Mouse (Mus musculus) forebrain, embryonic 14.5 days (tissue): Measurements from ENCODE around the gene Ubr4. TPM values are rescaled to one million over a fixed set of nuclear protein-coding genes. Genes with fewer than 3 reads are reported as not detected.
"Not testable (repeated sequence)": the region's sequence is repeated elsewhere in the genome, so short reads cannot be mapped to it uniquely, and the experiment has no call there.

ENCODE experiments used
- ATAC-seq: fragments of 200-750 bp; cut with Nextera tagmentation; 2 replicates; pipeline ENCODE4 v1.8.0; 2017; ENCODE audit warnings: mild to moderate bottlenecking, moderate library complexity
- DNase-seq: peaks from one replicate; pipeline ENCODE4 v3.0.0-alpha.2; 2015; ENCODE audit warnings: low spot score
- H3K27ac ChIP-seq: fragments of 300-500 bp; sonication (generic); 2 replicates; pipeline ENCODE4 v1.5.1; 2014; ENCODE audit warnings: low read depth, mild to moderate bottlenecking, control low read depth, low read length, moderate library complexity
- H3K27me3 ChIP-seq: fragments of 300-500 bp; sonication (generic); replicated peaks from 2 replicates; pipeline ENCODE4 v1.6.1; 2014; ENCODE audit warnings: low read length, control low read depth, mixed read lengths; ENCODE audit not compliant: control insufficient read depth, insufficient read depth
- H3K36me3 ChIP-seq: fragments of 300-500 bp; sonication (generic); 2 replicates; pipeline ENCODE4 v1.6.1; 2014; ENCODE audit warnings: low read length, control low read depth; ENCODE audit not compliant: control insufficient read depth, insufficient read depth
- H3K4me1 ChIP-seq: fragments of 300-500 bp; sonication (generic); 2 replicates; pipeline ENCODE4 v1.6.1; 2014; ENCODE audit warnings: antibody characterized with exemption, low read length, control low read depth; ENCODE audit not compliant: control insufficient read depth, insufficient read depth
- H3K4me2 ChIP-seq: fragments of 300-500 bp; sonication (generic); 2 replicates; pipeline ENCODE4 v1.6.1; 2014; ENCODE audit warnings: mild to moderate bottlenecking, control low read depth, low read length
- H3K4me3 ChIP-seq: fragments of 300-500 bp; sonication (generic); 2 replicates; pipeline ENCODE4 v1.5.1; 2014; ENCODE audit warnings: low read depth, low read length, control low read depth
- H3K9ac ChIP-seq: fragments of 300-500 bp; sonication (generic); 2 replicates; pipeline ENCODE4 v1.6.1; 2014; ENCODE audit warnings: mild to moderate bottlenecking, low read length, control low read depth, moderate library complexity
- H3K9me3 ChIP-seq: fragments of 300-500 bp; sonication (generic); replicated peaks from 2 replicates; pipeline ENCODE4 v1.6.1; 2016; ENCODE audit warnings: low read length, control low read depth, mixed read lengths; ENCODE audit not compliant: control insufficient read depth
- WGBS: fragments of 180-500 bp; shearing (Covaris S2); extraction: QIAGEN DNeasy Blood & Tissue Kit; methylation state at CpG from one replicate; pipeline ENCODE4 v1.1.7; 2014; 5-methylcytosine and 5-hydroxymethylcytosine counted together
- polyA plus RNA-seq: library from polyadenylated mRNA; unstranded; fragments of >200 nt; fragmentation: Nextera tagmentation; extraction: Ambion mirVana; gene quantifications from 2 replicates; pipeline ENCODE4 v1.2.1, GENCODE M21; 2014

Ubr4 gene
- polyA plus RNA-seq, 1 experiment from 2014 or later: 51.3 TPM

GRCm38 (mm10) chr4:139519221-139519620, 166.8 kb downstream of the Ubr4 start:
- ATAC-seq: no peak
- Histone ChIP-seq H3K27ac (no peak overlapping the region), H3K36me3 (no peaks in the 10 kb centered on the region), H3K9me3 (no peaks in the 10 kb centered on the region), H3K27me3 (no peaks in the 10 kb centered on the region), H3K4me1 (no peaks in the 10 kb centered on the region), H3K9ac (no peak overlapping the region), H3K4me2 (no peak overlapping the region), H3K4me3 (no peak overlapping the region)
- no peak for DNase-seq
- 88% methylated on average over 6 of the region's 6 CpGs for WGBS

GRCm38 (mm10) chr4:139521926-139522325, 169.5 kb downstream of the Ubr4 start:
- Histone ChIP-seq H3K36me3 (no peaks in the 10 kb centered on the region), H3K4me3 (no peak overlapping the region), H3K27me3 (no peaks in the 10 kb centered on the region), H3K4me1 (no peaks in the 10 kb centered on the region), H3K9me3 (no peaks in the 10 kb centered on the region), H3K4me2 (no peak overlapping the region), H3K27ac (no peak overlapping the region), H3K9ac (no peak overlapping the region)
- DNase-seq (no peak), ATAC-seq (no peak)
- 88% methylated on average over 10 of the region's 10 CpGs for WGBS

GRCm38 (mm10) chr4:139526475-139526874, 174.1 kb downstream of the Ubr4 start:
- Histone ChIP-seq H3K36me3 (no peaks in the 10 kb centered on the region), H3K9ac (no peak overlapping the region), H3K4me1 (no peaks in the 10 kb centered on the region), H3K27me3 (no peaks in the 10 kb centered on the region), H3K9me3 (no peaks in the 10 kb centered on the region), H3K4me3 (no peak overlapping the region), H3K27ac (no peak overlapping the region), H3K4me2 (no peak overlapping the region)
- WGBS: 68% methylated on average over 12 of the region's 12 CpGs
- peak; percentile 7 for DNase-seq
- ATAC-seq: no peak

GRCm38 (mm10) chr4:139530248-139530647, 177.8 kb downstream of the Ubr4 start, which contains the start of gene Iffo2:
Gene Iffo2 (plus strand): TSS chr4:139530548.
- H3K9me3 ChIP-seq, H3K4me1 ChIP-seq, H3K4me3 ChIP-seq, H3K36me3 ChIP-seq, H3K4me2 ChIP-seq, H3K9ac ChIP-seq, H3K27me3 ChIP-seq, H3K27ac ChIP-seq, DNase-seq, ATAC-seq: not testable (repeated sequence)
- 84% methylated on average over 5 of the region's 5 CpGs for WGBS

- 92% methylated on average over 10 of the region's 10 CpGs for WGBS
- H3K4me3 ChIP-seq: no peak overlapping the region
Measured at GRCm38 (mm10) chr4:139532081-139532480, 179.7 kb downstream of the Ubr4 start.

GRCm38 (mm10) chr4:139535127-139535695, 182.8 kb downstream of the Ubr4 start:
- DNase-seq (peak; percentile 15), ATAC-seq (no peak)
- Histone ChIP-seq H3K27ac (no peak overlapping the region), H3K27me3 (no peaks in the 10 kb centered on the region), H3K9ac (no peak overlapping the region), H3K4me2 (no peak overlapping the region), H3K4me1 (no peaks in the 10 kb centered on the region), H3K36me3 (no peaks in the 10 kb centered on the region), H3K9me3 (no peaks in the 10 kb centered on the region), H3K4me3 (no peak overlapping the region)
- WGBS: 24% methylated on average over 12 of the region's 12 CpGs

More at GRCm38 (mm10) chr4:139532081-139532480, 179.7 kb downstream of the Ubr4 start:
- Histone ChIP-seq H3K9ac (no peak overlapping the region), H3K27me3 (no peaks in the 10 kb centered on the region), H3K9me3 (no peaks in the 10 kb centered on the region), H3K4me1 (no peaks in the 10 kb centered on the region), H3K4me2 (no peak overlapping the region), H3K36me3 (no peaks in the 10 kb centered on the region), H3K27ac (no peak overlapping the region)
- DNase-seq: no peak
- ATAC-seq: no peak

GRCm38 (mm10) chr4:139535719-139536118, 183.3 kb downstream of the Ubr4 start:
- DNase-seq (no peak), ATAC-seq (no peak)
- Histone ChIP-seq H3K4me1 (no peaks in the 10 kb centered on the region), H3K9me3 (no peaks in the 10 kb centered on the region), H3K27ac (no peak overlapping the region), H3K4me2 (no peak overlapping the region), H3K36me3 (no peaks in the 10 kb centered on the region), H3K4me3 (no peak overlapping the region), H3K27me3 (no peaks in the 10 kb centered on the region), H3K9ac (no peak overlapping the region)
- 54% methylated on average over 7 of the region's 7 CpGs for WGBS

GRCm38 (mm10) chr4:139536706-139537105, 184.3 kb downstream of the Ubr4 start:
- no peaks in the 10 kb centered on the region for H3K9me3 ChIP-seq
- no peak overlapping the region for H3K9ac ChIP-seq
- no peak overlapping the region for H3K4me2 ChIP-seq
- H3K4me3 ChIP-seq: no peak overlapping the region
- H3K27ac ChIP-seq: no peak overlapping the region
- DNase-seq: peak; percentile 49
- no peaks in the 10 kb centered on the region for H3K4me1 ChIP-seq
- no peaks in the 10 kb centered on the region for H3K27me3 ChIP-seq
- WGBS: 83% methylated on average over 9 of the region's 9 CpGs
- H3K36me3 ChIP-seq: no peaks in the 10 kb centered on the region
- ATAC-seq: no peak
